Mouse (Mus musculus) telencephalon, adult 2 months (tissue): ENCODE measurements around the gene Arrdc5.

Source experiments
- DNase-seq: peaks from one replicate; pipeline ENCODE4 v3.0.0-alpha.2; 2011; ENCODE audit warnings: low read depth, low spot score

Arrdc5 gene

DNA sequence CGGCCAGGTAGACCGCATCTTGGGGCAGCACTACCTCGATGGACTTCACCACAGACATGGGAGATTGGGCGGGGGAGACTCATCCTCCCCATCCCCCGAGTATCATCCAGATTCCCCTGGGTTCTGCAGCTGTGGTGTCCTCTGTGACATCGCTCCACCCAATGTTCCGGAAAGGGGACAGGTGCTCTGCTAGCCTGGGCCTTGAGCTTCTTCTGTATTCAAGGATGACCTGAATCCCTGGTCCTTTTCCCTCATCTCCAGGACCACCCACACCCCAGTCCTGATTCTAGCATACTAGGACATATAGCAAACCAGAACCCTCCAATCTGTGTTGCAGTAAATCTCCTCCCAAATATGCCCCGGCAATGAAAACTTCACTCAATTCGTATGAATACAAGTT, at the start of gene Arrdc5:
Gene Arrdc5 (minus strand): TSS at position 101 of the 400 bp plus-strand sequence.
- DNase-seq = no peak

DNA sequence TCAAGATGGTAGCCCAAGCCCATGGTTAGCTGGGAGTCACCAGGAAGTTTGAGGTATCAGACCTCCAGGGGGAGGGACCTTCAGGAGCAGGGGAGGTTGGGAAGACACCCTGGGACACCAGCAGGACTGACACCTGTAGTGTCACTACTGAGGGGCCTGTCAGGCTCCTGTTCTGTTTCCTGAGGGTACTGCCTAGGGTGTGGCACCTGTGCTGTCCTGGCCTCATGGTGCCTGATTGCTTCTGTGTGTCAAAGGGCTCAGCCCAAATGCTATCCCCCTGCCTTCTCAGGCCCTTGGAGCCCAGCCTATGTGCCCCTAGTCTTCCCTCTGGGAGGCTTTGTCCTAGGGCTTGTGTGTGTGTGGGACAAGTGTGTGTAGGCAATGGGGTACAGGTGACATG, 48.5 kb upstream of the Arrdc5 start:
- DNase-seq = no peak

GRCm38 (mm10) chr17:56348128-56348527, 48.0 kb upstream of the Arrdc5 start:
- no peak for DNase-seq

DNA sequence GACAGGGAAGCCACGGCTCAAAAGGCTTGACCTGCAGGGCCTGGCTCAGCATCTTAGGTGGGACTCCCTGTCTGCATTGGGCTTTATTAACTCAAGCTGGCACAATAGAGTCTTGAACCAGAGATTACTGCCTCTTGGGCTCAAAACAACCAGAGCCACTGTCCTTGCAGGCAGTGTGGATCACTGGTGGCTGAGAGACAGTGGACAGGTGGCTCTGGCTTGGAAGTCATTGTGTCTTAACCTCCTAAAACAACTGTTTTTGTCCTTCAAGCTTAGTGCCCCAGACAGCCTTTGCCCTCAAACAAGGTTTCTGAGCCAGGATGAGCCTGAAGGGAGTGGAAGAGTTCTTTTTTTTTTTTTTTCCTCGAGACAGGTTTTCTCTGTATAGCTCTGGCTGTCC, 45.3 kb upstream of the Arrdc5 start:
- DNase-seq = no peak

DNA sequence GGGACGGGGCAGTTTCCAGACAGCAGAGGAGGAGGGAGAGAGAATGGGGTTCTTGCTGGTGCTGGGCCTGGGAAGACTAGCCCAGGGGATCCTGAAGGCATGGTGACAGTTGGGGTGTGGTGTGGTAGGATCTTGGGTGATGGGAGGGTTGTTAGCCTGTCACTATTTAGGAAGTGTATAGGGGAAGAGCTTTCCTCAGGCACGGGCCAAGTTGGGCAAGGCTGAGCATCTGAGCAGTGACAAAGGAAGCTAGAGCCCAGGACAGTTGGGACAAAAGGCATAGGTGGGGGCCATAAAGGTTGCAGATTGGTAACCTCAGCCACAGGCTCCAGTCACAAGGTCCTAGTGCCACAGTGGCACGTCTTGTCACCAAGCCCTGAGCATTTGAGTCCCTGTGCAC, 43.4 kb upstream of the Arrdc5 start:
- no peak for DNase-seq

DNA sequence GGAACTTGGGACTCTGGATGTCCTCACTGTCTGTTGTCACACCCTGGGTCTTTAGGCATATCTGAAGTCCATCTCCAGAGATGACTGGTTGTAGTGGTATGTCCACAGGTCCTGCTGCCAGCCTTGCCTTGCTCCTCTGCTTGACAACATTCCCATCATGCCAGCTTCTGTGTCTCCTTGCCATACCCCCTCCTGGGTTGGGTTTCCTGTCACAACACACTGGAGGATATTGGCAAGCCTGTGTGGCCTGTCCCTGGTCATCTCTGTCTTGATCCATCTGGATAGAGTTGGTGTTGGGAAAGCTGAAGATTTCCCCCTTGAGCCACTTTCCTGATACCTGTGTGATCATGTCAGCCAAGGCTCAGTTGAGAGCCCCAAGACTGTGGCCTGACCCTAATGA, 40.6 kb upstream of the Arrdc5 start:
- DNase-seq = no peak

GRCm38 (mm10) chr17:56338909-56339308, 38.8 kb upstream of the Arrdc5 start:
- no peak for DNase-seq

- DNase-seq = no peak
Observed at GRCm38 (mm10) chr17:56337791-56338190, 37.7 kb upstream of the Arrdc5 start.

DNA sequence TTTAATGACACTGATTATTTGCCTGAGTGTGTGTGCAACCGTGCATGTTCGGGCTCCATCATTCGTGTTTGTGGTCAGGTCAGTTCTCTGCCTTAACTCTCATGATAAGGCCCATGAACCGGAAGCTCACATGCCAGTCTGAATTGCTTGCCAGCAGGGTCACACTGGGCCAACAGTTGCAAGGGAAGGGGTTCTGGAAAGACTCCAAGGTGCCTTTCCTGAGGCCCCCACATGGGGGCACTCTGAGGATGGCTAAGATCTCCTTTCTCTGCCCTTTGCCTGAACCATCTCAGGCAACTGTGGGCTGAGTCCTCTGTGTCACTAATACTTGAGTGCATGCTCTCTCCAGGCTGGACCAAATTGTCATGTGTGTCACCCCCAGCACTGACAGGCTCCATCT, 37.1 kb upstream of the Arrdc5 start:
- DNase-seq = no peak

DNA sequence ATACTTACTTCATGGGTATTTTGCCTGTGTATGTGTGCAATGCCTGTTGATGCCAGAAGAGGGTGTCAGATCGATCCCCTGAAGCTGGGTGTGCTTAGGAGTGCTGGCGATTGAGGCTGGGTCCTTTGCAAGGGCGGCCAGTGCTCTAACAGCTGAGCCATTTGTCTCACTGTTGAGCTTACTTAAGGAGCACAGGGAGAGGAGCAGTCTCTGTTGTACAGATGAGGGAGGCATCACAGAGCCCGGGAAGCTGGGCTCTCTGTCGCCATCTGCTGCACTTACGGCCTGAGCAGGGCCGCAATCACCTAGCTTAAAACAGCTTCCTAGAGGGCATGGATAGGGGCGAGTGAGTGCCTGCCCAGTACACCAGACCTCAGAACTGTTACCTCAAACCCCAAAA, 32.9 kb upstream of the Arrdc5 start:
- DNase-seq = no peak

- no peak for DNase-seq
Observed at GRCm38 (mm10) chr17:56331256-56331655, 31.2 kb upstream of the Arrdc5 start.

DNA sequence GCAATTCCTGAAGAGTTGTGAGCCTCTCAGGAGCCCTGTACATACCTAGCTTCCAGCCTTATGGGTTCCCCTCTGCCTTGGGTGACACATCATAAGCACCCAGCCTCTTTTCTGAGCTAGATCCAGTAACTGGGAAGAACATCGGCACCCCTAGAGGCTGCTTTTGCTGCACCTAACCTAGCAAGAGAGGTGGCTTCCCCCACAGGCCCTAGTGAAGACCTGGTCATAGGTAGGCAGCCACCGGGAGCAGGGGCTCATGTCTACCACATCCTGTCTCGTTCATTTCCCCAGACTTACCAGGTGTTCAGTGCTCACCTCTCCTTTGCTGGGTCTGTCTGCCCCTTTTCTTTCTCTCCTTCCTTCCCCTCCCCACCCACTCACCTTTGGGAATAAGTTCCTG, 30.3 kb upstream of the Arrdc5 start:
- no peak for DNase-seq

DNA sequence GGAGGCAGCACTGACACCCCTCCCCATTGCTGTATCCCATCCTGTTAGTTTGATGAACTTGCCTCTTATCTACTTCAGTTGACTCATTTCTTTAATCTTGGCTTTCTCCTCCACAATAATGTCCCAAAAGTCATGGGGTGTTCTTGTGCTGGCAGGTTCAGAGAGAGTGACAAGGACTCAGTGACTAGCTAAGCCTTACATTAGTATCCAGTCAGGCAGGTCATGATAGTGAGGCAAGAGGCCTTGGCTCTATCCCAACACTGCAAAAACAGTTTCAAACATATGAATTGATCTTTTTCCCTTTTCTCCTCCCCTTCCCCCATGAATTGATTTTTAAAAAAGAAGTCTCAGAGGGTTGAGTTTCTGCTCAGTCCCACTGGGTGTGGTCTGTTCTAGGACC, 29.2 kb upstream of the Arrdc5 start:
- DNase-seq = no peak

GRCm38 (mm10) chr17:56326153-56327147, 26.4 kb upstream of the Arrdc5 start:
- DNase-seq = no peak

DNA sequence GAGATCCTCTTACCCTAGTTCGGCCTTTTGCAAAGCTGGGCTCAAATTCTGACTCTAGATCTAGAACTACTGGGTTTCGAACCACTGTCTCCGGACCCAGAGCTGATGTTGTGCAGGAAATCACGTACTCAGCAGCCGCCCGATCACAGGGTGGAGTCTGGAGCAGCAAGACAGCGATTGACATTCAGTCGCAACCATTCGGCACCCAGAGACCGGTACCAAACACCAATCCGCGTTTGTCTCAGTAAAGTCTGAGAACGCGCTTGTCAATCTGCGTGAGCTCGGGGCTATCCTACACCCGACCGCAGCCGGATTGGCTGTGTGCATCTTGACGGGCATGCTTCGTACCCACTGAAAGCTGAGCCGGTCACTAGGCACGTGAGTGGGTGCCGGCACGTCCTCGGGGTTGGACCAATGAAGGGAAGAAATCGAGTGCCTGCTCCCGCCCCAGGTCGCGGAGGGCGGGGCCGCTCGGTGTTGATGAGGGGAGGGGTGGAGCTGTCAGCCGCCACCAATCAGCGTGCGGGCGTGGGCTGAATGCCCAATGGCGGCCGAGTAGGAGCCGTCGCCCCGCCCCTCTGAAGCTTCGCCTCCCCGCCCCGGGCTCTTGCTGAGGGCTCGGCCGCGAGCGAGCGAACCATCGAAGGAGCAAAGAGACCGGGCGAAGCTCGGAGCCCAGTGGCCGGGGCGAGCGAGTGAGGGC, 25.5 kb upstream of the Arrdc5 start, which contains the start of gene Kdm4b:
Gene Kdm4b (plus strand): TSS at position 613 of the 703 bp plus-strand sequence.
- peak; percentile 100 for DNase-seq

- no peak for DNase-seq
Observed at GRCm38 (mm10) chr17:56324419-56324818, 24.3 kb upstream of the Arrdc5 start.

- DNase-seq = no peak
Observed at GRCm38 (mm10) chr17:56309191-56309945, 9.3 kb upstream of the Arrdc5 start.

DNA sequence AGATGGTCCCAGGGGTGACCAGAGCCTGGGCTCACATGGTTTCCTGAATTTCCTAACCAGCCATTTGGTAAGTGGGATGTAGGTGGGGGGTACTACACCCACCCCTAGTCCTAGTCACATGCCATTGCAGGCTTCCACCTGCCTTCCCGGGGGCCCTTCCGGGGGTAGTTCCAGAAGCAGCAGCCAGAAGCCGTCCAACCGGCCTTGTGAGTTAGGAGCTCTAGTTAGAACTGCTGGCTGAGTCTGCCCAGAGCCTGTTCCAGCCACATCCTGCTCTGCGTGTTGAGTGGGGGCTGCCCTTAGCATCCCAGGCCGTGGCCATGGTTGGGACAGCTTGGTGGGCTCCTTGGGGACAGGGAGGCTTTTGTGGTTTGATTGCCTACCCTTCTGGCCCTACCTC, 8.0 kb upstream of the Arrdc5 start:
- DNase-seq = no peak

- no peak for DNase-seq
Observed at GRCm38 (mm10) chr17:56305826-56306225, 5.7 kb upstream of the Arrdc5 start.

GRCm38 (mm10) chr17:56305156-56305555, 5.1 kb upstream of the Arrdc5 start:
- no peak for DNase-seq

GRCm38 (mm10) chr17:56304718-56305117, 4.6 kb upstream of the Arrdc5 start:
- DNase-seq = no peak
